Mouse (Mus musculus) small intestine, adult 2 months (tissue): ENCODE results near the gene Olfr285. TPM values are rescaled to one million over a fixed set of nuclear protein-coding genes. Genes with fewer than 3 reads are reported as not detected.

ENCODE experiments used
- H3K27ac ChIP-seq: fragments of 200-500 bp; 2 replicates; pipeline ENCODE4 v1.5.1; 2012; ENCODE audit warnings: low read depth, low read length, control low read depth, inconsistent platforms; ENCODE audit not compliant: insufficient read depth
- H3K27me3 ChIP-seq: fragments of 200-500 bp; 2 replicates; pipeline ENCODE4 v1.6.1; 2012; ENCODE audit warnings: mild to moderate bottlenecking, moderate library complexity, low read length, inconsistent platforms; ENCODE audit not compliant: control insufficient read depth, insufficient read depth
- H3K36me3 ChIP-seq: fragments of 200-500 bp; 2 replicates; pipeline ENCODE4 v1.6.1; 2012; ENCODE audit warnings: mild to moderate bottlenecking, low read length, control low read depth, inconsistent platforms; ENCODE audit not compliant: control insufficient read depth, insufficient read depth
- H3K4me1 ChIP-seq: fragments of 200-500 bp; 2 replicates; pipeline ENCODE4 v1.6.1; 2012; ENCODE audit warnings: low read length, inconsistent platforms, mixed read lengths; ENCODE audit not compliant: control insufficient read depth, insufficient read depth, insufficient read length
- H3K4me3 ChIP-seq: fragments of 200-500 bp; 2 replicates; pipeline ENCODE4 v1.5.1; 2012; ENCODE audit warnings: low read depth, mild to moderate bottlenecking, control low read depth, inconsistent platforms, low read length, moderate library complexity
- CTCF ChIP-seq: fragments of 200-500 bp; IDR thresholded peaks from 2 replicates; pipeline ENCODE4 v1.5.1; 2012; ENCODE audit warnings: low read depth, mild to moderate bottlenecking, control low read depth, inconsistent platforms, low read length, moderate library complexity, mixed read lengths; ENCODE audit not compliant: insufficient replicate concordance, insufficient read length; ENCODE audit errors: extremely low read depth
- POLR2A ChIP-seq: fragments of 200-500 bp; IDR thresholded peaks from 2 replicates; pipeline ENCODE4 v1.6.1; 2012; ENCODE audit warnings: low read depth, mild to moderate bottlenecking, control low read depth, inconsistent platforms, low read length, moderate library complexity
- WGBS: fragments of 180-500 bp; shearing (Covaris S2); methylation state at CpG from one replicate; pipeline ENCODE4 v1.1.7; 2018; 5-methylcytosine and 5-hydroxymethylcytosine counted together
- polyA plus RNA-seq: library from polyadenylated mRNA; depleted of rRNA; stranded (reverse); fragments of >200 nt; gene quantifications from 2 replicates; pipeline ENCODE4 v1.2.3, GENCODE M21; 2012; rRNA removed

Gene Olfr285
- not detected in 2 replicates for polyA plus RNA-seq

DNA sequence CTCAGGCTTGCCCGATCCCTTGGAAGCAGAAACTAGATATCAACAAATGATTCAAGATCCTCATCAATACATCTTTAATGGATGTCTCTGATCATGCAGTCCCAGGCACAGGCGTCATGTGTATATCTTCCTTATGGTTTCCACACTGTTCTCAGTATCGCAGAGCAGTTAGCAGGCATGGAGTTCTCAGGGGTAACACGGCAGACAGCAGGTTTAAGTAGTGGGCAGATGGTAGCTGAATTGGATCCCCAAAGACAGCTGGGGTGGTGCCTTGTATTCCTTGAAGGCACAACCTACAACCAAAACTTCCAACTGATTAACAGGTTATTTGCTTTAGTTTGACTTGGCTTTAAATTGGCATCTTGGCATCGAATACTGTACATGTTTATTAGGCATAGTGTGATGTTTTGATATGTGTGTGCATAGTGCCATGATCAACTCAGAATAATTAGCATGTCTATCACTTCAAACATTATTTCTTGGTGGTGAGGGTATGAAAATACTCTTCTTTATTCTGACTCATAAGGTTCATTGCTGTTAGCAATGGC is at the start of gene Olfr285:
Gene Olfr285, minus strand, starts transcription at position 177 of the 548 bp plus-strand sequence.
- Histone ChIP-seq H3K36me3 (no peaks in the 10 kb centered on the region), H3K27me3 (no peaks in the 10 kb centered on the region), H3K4me1 (no peaks in the 10 kb centered on the region), H3K27ac (no peak within 1 kb of the TSS), H3K4me3 (no peak within 1 kb of the TSS)
- no peak for TF ChIP-seq POLR2A
- no peak for TF ChIP-seq CTCF
- WGBS: 89% methylated on average over 5 of the region's 5 CpGs

DNA sequence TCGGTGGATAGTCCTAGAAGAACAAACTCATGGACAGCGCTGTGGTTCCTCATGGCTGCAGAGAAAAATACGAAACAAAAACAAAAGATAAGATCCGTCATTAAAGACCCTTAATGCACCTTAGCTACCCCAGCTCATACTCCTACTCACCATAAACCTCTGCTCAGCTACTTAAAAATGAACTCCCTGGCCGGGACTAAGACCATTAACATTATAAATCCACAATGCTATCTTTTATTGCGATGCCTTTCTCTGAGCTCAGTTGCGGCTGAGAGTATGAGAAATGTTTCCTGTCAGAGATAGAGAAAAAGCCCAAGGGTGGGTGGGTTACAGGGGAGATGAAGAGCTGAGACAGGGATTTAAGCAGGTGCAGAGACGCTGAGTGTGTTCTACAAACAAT is 23.7 kb upstream of the Olfr285 start, which contains the start of gene Olfr284:
Gene Olfr284, minus strand, starts transcription at position 101 of the 400 bp plus-strand sequence.
- no peak within 1 kb of the TSS for H3K4me3 ChIP-seq
- WGBS: 69% methylated on average over 8 of the region's 8 CpGs
- no peaks in the 10 kb centered on the region for H3K27me3 ChIP-seq
- TF ChIP-seq CTCF: no peak
- TF ChIP-seq POLR2A: no peak
- H3K27ac ChIP-seq: no peak within 1 kb of the TSS
- no peaks in the 10 kb centered on the region for H3K4me1 ChIP-seq
- H3K36me3 ChIP-seq: no peaks in the 10 kb centered on the region

GRCm38 (mm10) chr15:98315703-98316102 is 1.4 kb downstream of the Olfr285 start:
- H3K4me3 ChIP-seq: no peak overlapping the region
- H3K36me3 ChIP-seq: no peaks in the 10 kb centered on the region
- WGBS: 28% methylated on average over 6 of the region's 6 CpGs
- no peaks in the 10 kb centered on the region for H3K27me3 ChIP-seq
- no peaks in the 10 kb centered on the region for H3K4me1 ChIP-seq
- TF ChIP-seq POLR2A: no peak
- TF ChIP-seq CTCF: no peak
- no peak overlapping the region for H3K27ac ChIP-seq

- H3K27ac ChIP-seq: no peak within 1 kb of the TSS
- H3K36me3 ChIP-seq: no peaks in the 10 kb centered on the region
- WGBS: 2% methylated on average over 56 of the region's 60 CpGs
- H3K27me3 ChIP-seq: peaks cover 23% of the 10 kb centered on the region
- H3K4me3 ChIP-seq: peak within 1 kb of the TSS; percentile 68
- H3K4me1 ChIP-seq: peaks cover 4% of the 10 kb centered on the region; the same call in 1 of the 2 replicates
- TF ChIP-seq POLR2A (no peak), CTCF (no peak)
Measured at GRCm38 (mm10) chr15:98295628-98296551, 21.3 kb downstream of the Olfr285 start, which contains the start of gene Zfp641. Zfp641 (minus strand) TSS chr15:98296161.

- peaks cover 23% of the 10 kb centered on the region for H3K27me3 ChIP-seq
- 91% methylated on average over 8 of the region's 8 CpGs for WGBS
Measured at GRCm38 (mm10) chr15:98293651-98294050, 23.5 kb downstream of the Olfr285 start.

GRCm38 (mm10) chr15:98288566-98288965 is 28.6 kb downstream of the Olfr285 start:
- TF ChIP-seq POLR2A (no peak), CTCF (no peak)
- H3K4me1 ChIP-seq: no peaks in the 10 kb centered on the region
- no peak overlapping the region for H3K4me3 ChIP-seq
- no peaks in the 10 kb centered on the region for H3K27me3 ChIP-seq
- WGBS: 80% methylated on average over 12 of the region's 12 CpGs
- no peaks in the 10 kb centered on the region for H3K36me3 ChIP-seq
- no peak overlapping the region for H3K27ac ChIP-seq

More at GRCm38 (mm10) chr15:98293651-98294050, 23.5 kb downstream of the Olfr285 start:
- Histone ChIP-seq H3K4me3 (no peak overlapping the region), H3K27ac (no peak overlapping the region), H3K4me1 (peaks cover 4% of the 10 kb centered on the region; the same call in 1 of the 2 replicates), H3K36me3 (no peaks in the 10 kb centered on the region)
- TF ChIP-seq POLR2A (no peak), CTCF (no peak)

DNA sequence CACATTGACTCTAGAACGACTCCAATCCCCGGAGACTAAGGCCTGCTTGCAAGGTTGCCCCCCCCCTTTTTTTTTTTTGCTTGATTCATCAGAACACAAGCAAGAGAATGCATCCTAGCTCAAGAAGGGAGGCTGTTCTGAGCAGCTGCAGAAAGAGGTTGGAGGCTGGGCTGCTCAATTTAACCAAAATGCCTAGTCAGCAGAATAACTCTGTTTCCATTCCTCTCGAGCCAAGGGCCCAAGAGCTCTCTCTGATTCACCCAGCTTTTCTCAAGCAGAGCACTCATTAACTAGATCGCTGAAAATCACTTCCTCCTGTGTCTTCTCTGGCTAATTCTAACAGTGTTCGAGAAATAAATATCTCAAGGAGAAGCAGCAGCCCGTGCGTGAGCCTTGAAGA is 30.7 kb downstream of the Olfr285 start:
- WGBS: 69% methylated on average over 7 of the region's 7 CpGs
- Histone ChIP-seq H3K36me3 (no peaks in the 10 kb centered on the region), H3K4me1 (no peaks in the 10 kb centered on the region), H3K27me3 (no peaks in the 10 kb centered on the region), H3K27ac (no peak overlapping the region), H3K4me3 (no peak overlapping the region)
- TF ChIP-seq CTCF (no peak), POLR2A (no peak)

Other genes starting within 250 kb of the Olfr285 start
- 4.3 and 4.8 TPM in 2 replicates for gene Pfkm, start 224.8 kb downstream of the Olfr285 start, polyA plus RNA-seq
- 3.2 and 5.5 TPM in 2 replicates for gene Senp1, start 223.6 kb downstream of the Olfr285 start, polyA plus RNA-seq
- 15.8 and 27.3 TPM in 2 replicates for gene Asb8, start 151.7 kb downstream of the Olfr285 start, polyA plus RNA-seq
- gene Ccdc184, start 150.2 kb downstream of the Olfr285 start, polyA plus RNA-seq: 0.22 and 0.43 TPM in 2 replicates
- gene Olfr288, start 121.8 kb downstream of the Olfr285 start, polyA plus RNA-seq: not detected in 2 replicates
- gene Gm44579, start 96.4 kb downstream of the Olfr285 start, polyA plus RNA-seq: not detected in 2 replicates
- gene Olfr287, start 96.3 kb downstream of the Olfr285 start, polyA plus RNA-seq: 0.11 and 0.67 TPM in 2 replicates
- gene Olfr286, start 82.9 kb downstream of the Olfr285 start, polyA plus RNA-seq: 0.24 TPM in 1 of 2 replicates, not detected in the other
- gene H1fnt, start 60.1 kb downstream of the Olfr285 start, polyA plus RNA-seq: not detected in 2 replicates
- gene Zfp641, start 21.2 kb downstream of the Olfr285 start, polyA plus RNA-seq: 0.28 and 0.34 TPM in 2 replicates
- gene Olfr284, start 23.6 kb upstream of the Olfr285 start, polyA plus RNA-seq: not detected in 2 replicates
- gene Olfr283, start 63.6 kb upstream of the Olfr285 start, polyA plus RNA-seq: not detected in 2 replicates
- not detected in 2 replicates for gene Olfr282, start 113.9 kb upstream of the Olfr285 start, polyA plus RNA-seq
- gene Olfr281, start 135.2 kb upstream of the Olfr285 start, polyA plus RNA-seq: not detected in 2 replicates
- not detected in 2 replicates for gene OR5BS1P, start 152.5 kb upstream of the Olfr285 start, polyA plus RNA-seq
- not detected in 2 replicates for gene Lalba, start 165.4 kb upstream of the Olfr285 start, polyA plus RNA-seq
- gene Olfr279, start 175.0 kb upstream of the Olfr285 start, polyA plus RNA-seq: not detected in 2 replicates
- gene Kansl2, start 216.9 kb upstream of the Olfr285 start, polyA plus RNA-seq: 8.4 and 15.0 TPM in 2 replicates